Mouse (Mus musculus): ENCODE results near the gene Anks3.

- TF ChIP-seq CTCF (IDR thresholded peaks at IDR 0.05 in 2 of 3, conservative IDR thresholded peaks at IDR 0.05 in 1 of 3; ENCODE audit: control insufficient read depth in 1 of 3, insufficient read depth in 1 of 3, low read depth in 2 of 3, low read length in 3 of 3, poor library complexity in 1 of 3, severe bottlenecking in 1 of 3) (no peak), ZC3H11A (IDR thresholded peaks at IDR 0.05; ENCODE audit: low read depth, low read length) (no peak), TBP (IDR thresholded peaks at IDR 0.05; ENCODE audit: low read depth, low read length) (no peak), E2F4 (IDR thresholded peaks at IDR 0.05; ENCODE audit: borderline replicate concordance, low read depth, low read length) (no peak), POLR2A (IDR thresholded peaks at IDR 0.05; ENCODE audit: control insufficient read depth in 1 of 2, insufficient read depth in 1 of 2, low read depth in 1 of 2, low read length in 2 of 2, poor library complexity in 1 of 2) (no peak), TCF12 (IDR thresholded peaks at IDR 0.05; ENCODE audit: low read depth, low read length) (no peak), USF1 (IDR thresholded peaks at IDR 0.05; ENCODE audit: low read depth, low read length) (no peak), POLR2AphosphoS5 (IDR thresholded peaks at IDR 0.05; ENCODE audit: borderline replicate concordance, low read depth, low read length) (no peak)
Measured at GRCm38 (mm10) chr16:4968426-4968825, 4.4 kb upstream of the Anks3 start.
